Mouse (Mus musculus): ENCODE results near the gene Ifitm10. TPM values are rescaled to one million over a fixed set of nuclear protein-coding genes. Genes with fewer than 3 reads are reported as not detected.
"Not testable (repeated sequence)": the region's sequence is repeated elsewhere in the genome, so short reads cannot be mapped to it uniquely, and the experiment has no call there.

The Ifitm10 gene
- polyA plus RNA-seq, 1 experiment, result 49.1 TPM

- DNase-seq, result peak; percentile 27
- TF ChIP-seq POLR2A (IDR thresholded peaks at IDR 0.05; ENCODE audit: borderline replicate concordance, extremely low read depth, low read depth, low read length) (no peak), CTCF (IDR thresholded peaks at IDR 0.05; ENCODE audit: insufficient read depth, low read length) (peak; percentile 38; the same call in 1 of the 2 replicates)
- 20% methylated on average over 23 of the region's 23 CpGs for WGBS
- Histone ChIP-seq H3K4me3 (replicated peaks; ENCODE audit: extremely low read depth, low read depth, low read length) (no peak overlapping the region), H3K4me1 (ENCODE audit: control insufficient read depth, insufficient read depth, low read length) (no peaks in the 10 kb centered on the region)
These were observed 88.3 kb downstream of the Ifitm10 start for GRCm38 (mm10) chr7:142285130-142285835.

- WGBS, result under 1% methylated on average over 19 of the region's 19 CpGs
- no peaks in the 10 kb centered on the region for H3K4me1 ChIP-seq (ENCODE audit: control insufficient read depth, insufficient read depth, low read length)
- TF ChIP-seq CTCF (IDR thresholded peaks at IDR 0.05; ENCODE audit: insufficient read depth, low read length) (peak; percentile 51), POLR2A (IDR thresholded peaks at IDR 0.05; ENCODE audit: borderline replicate concordance, extremely low read depth, low read depth, low read length) (no peak)
- DNase-seq, result peak; percentile 90
- peak overlapping the region; percentile 69 for H3K4me3 ChIP-seq (replicated peaks; ENCODE audit: extremely low read depth, low read depth, low read length)
These were observed 88.9 kb downstream of the Ifitm10 start for GRCm38 (mm10) chr7:142284615-142285080.

- H3K4me3 ChIP-seq (replicated peaks; ENCODE audit: extremely low read depth, low read depth, low read length), result peak overlapping the region; percentile 69
- WGBS, result under 1% methylated on average over 38 of the region's 38 CpGs
- TF ChIP-seq POLR2A (IDR thresholded peaks at IDR 0.05; ENCODE audit: borderline replicate concordance, extremely low read depth, low read depth, low read length) (no peak), CTCF (IDR thresholded peaks at IDR 0.05; ENCODE audit: insufficient read depth, low read length) (0 out of 2 replicates have a peak, but pooled peaks have one; percentile 5)
- peak; percentile 58 for DNase-seq
- H3K4me1 ChIP-seq (ENCODE audit: control insufficient read depth, insufficient read depth, low read length), result no peaks in the 10 kb centered on the region
These were observed 89.4 kb downstream of the Ifitm10 start for GRCm38 (mm10) chr7:142284023-142284591.

- H3K4me1 ChIP-seq (ENCODE audit: control insufficient read depth, insufficient read depth, low read length); H3K4me3 ChIP-seq (replicated peaks; ENCODE audit: extremely low read depth, low read depth, low read length); DNase-seq: not testable (repeated sequence)
- WGBS, result 83% methylated on average over 2 of the region's 2 CpGs
These were observed 90.7 kb downstream of the Ifitm10 start for GRCm38 (mm10) chr7:142282847-142283246.

- H3K4me3 ChIP-seq (replicated peaks; ENCODE audit: extremely low read depth, low read depth, low read length); H3K4me1 ChIP-seq (ENCODE audit: control insufficient read depth, insufficient read depth, low read length); DNase-seq: not testable (repeated sequence)
- 86% methylated on average over 1 of the region's 1 CpGs for WGBS
These were observed 94.3 kb downstream of the Ifitm10 start for GRCm38 (mm10) chr7:142279291-142279690.

GRCm38 (mm10) chr7:142278183-142278582 is 95.4 kb downstream of the Ifitm10 start:
- peak; percentile 64 for DNase-seq
- 1% methylated on average over 3 of the region's 3 CpGs for WGBS
- not testable (repeated sequence) for H3K4me1 ChIP-seq (ENCODE audit: control insufficient read depth, insufficient read depth, low read length); H3K4me3 ChIP-seq (replicated peaks; ENCODE audit: extremely low read depth, low read depth, low read length)
- TF ChIP-seq CTCF (IDR thresholded peaks at IDR 0.05; ENCODE audit: insufficient read depth, low read length), result peak; percentile 68

Other genes with a start within 250 kb of the Ifitm10 start
- not detected in 2 replicates for gene Gm39115, start 237.7 kb downstream of the Ifitm10 start, polyA plus RNA-seq (2012; rRNA removed)
- not detected in 2 replicates for gene Gm45337, start 229.1 kb downstream of the Ifitm10 start, polyA plus RNA-seq (2012; rRNA removed)
- not detected in 2 replicates for gene Gm29735, start 216.6 kb downstream of the Ifitm10 start, polyA plus RNA-seq (2012; rRNA removed)
- not detected in 2 replicates for gene Gm4553, start 208.0 kb downstream of the Ifitm10 start, polyA plus RNA-seq (2012; rRNA removed)
- not detected in 2 replicates for gene Krtap5-2, start 197.7 kb downstream of the Ifitm10 start, polyA plus RNA-seq (2012; rRNA removed)
- not detected in 2 replicates for gene Gm10153, start 183.4 kb downstream of the Ifitm10 start, polyA plus RNA-seq (2012; rRNA removed)
- not detected in 2 replicates for gene Krtap5-3, start 172.4 kb downstream of the Ifitm10 start, polyA plus RNA-seq (2012; rRNA removed)
- not detected in 2 replicates for gene Gm7579, start 161.9 kb downstream of the Ifitm10 start, polyA plus RNA-seq (2012; rRNA removed)
- 0.28 and 0.30 TPM in 2 replicates for gene Krtap5-5, start 143.8 kb downstream of the Ifitm10 start, polyA plus RNA-seq (2012; rRNA removed)
- not detected in 2 replicates for gene Gm40460, start 132.7 kb downstream of the Ifitm10 start, polyA plus RNA-seq (2012; rRNA removed)
- not detected in 2 replicates for gene Gm2431, start 115.4 kb downstream of the Ifitm10 start, polyA plus RNA-seq (2012; rRNA removed)
- not detected in 2 replicates for gene Gm4559, start 99.4 kb downstream of the Ifitm10 start, polyA plus RNA-seq (2012; rRNA removed)
- not detected in 2 replicates for gene Krtap5-1, start 76.6 kb downstream of the Ifitm10 start, polyA plus RNA-seq (2012; rRNA removed)
- gene Krtap5-4, start 70.2 kb downstream of the Ifitm10 start, polyA plus RNA-seq (2012; rRNA removed), result not detected in 2 replicates
- 0.24 TPM in 1 of 2 replicates, not detected in the other for gene Gm49369, start 8.9 kb upstream of the Ifitm10 start, polyA plus RNA-seq (2012; rRNA removed)
- gene Ctsd, start 14.3 kb upstream of the Ifitm10 start, polyA plus RNA-seq (2012; rRNA removed), result 689 and 921 TPM in 2 replicates
- 0.19 and 8.6 TPM in 2 replicates for gene Syt8, start 61.1 kb upstream of the Ifitm10 start, polyA plus RNA-seq (2012; rRNA removed)
- gene Tnni2, start 68.1 kb upstream of the Ifitm10 start, polyA plus RNA-seq (2012; rRNA removed), result 3.1 and 223 TPM in 2 replicates
- gene Lsp1, start 87.1 kb upstream of the Ifitm10 start, polyA plus RNA-seq (2012; rRNA removed), result 131 and 188 TPM in 2 replicates
- 4.1 and 64.7 TPM in 2 replicates for gene Tnnt3, start 125.1 kb upstream of the Ifitm10 start, polyA plus RNA-seq (2012; rRNA removed)
- 8.0 and 10.3 TPM in 2 replicates for gene Mrpl23, start 158.9 kb upstream of the Ifitm10 start, polyA plus RNA-seq (2012; rRNA removed)

All from lung, adult 2 months (tissue).